Mouse (Mus musculus): ENCODE measurements at regions not wholly inside any gene's neighbourhood (a gene's known extent, or its start where the extent isn't known, plus 50 kb on each side); places are given as distances from the start of the nearest gene placed in this dataset.

- Histone ChIP-seq H3K36me3 (ENCODE audit: control insufficient read depth, insufficient read depth, low read length) (no peaks in the 10 kb centered on the region), H3K4me1 (ENCODE audit: control insufficient read depth, insufficient read depth, low read depth, low read length) (no peaks in the 10 kb centered on the region), H3K27ac (ENCODE audit: low read depth, low read length) (no peak overlapping the region), H3K9ac (ENCODE audit: low read depth, low read length) (no peak overlapping the region), H3K27me3 (replicated peaks; ENCODE audit: control insufficient read depth, insufficient read depth, low read length) (no peaks in the 10 kb centered on the region), H3K4me3 (ENCODE audit: low read length) (no peak overlapping the region), H3K4me2 (ENCODE audit: low read length) (no peak overlapping the region), H3K9me3 (ENCODE audit: control insufficient read depth, low read length) (no peaks in the 10 kb centered on the region)
- no peak for ATAC-seq
These were observed 129.5 kb downstream of the Ogfrl1 start for GRCm38 (mm10) chr1:23268062-23268461.

- Histone ChIP-seq H3K9me3 (ENCODE audit: control insufficient read depth, low read length) (no peaks in the 10 kb centered on the region), H3K4me3 (ENCODE audit: low read length) (no peak overlapping the region), H3K36me3 (ENCODE audit: control insufficient read depth, insufficient read depth, low read length) (no peaks in the 10 kb centered on the region), H3K4me2 (ENCODE audit: low read length) (no peak overlapping the region), H3K27me3 (replicated peaks; ENCODE audit: control insufficient read depth, insufficient read depth, low read length) (no peaks in the 10 kb centered on the region), H3K4me1 (ENCODE audit: control insufficient read depth, insufficient read depth, low read depth, low read length) (no peaks in the 10 kb centered on the region), H3K9ac (ENCODE audit: low read depth, low read length) (no peak overlapping the region), H3K27ac (ENCODE audit: low read depth, low read length) (no peak overlapping the region)
- no peak for ATAC-seq
- WGBS: 77% methylated on average over 3 of the region's 3 CpGs
These were observed 131.9 kb downstream of the Ogfrl1 start for GRCm38 (mm10) chr1:23265556-23266232.

GRCm38 (mm10) chr1:23264251-23264650 lies 133.3 kb downstream of the Ogfrl1 start:
- H3K36me3 ChIP-seq (ENCODE audit: control insufficient read depth, insufficient read depth, low read length): no peaks in the 10 kb centered on the region
- H3K27me3 ChIP-seq (replicated peaks; ENCODE audit: control insufficient read depth, insufficient read depth, low read length): no peaks in the 10 kb centered on the region
- 63% methylated on average over 3 of the region's 3 CpGs for WGBS
- H3K4me3 ChIP-seq (ENCODE audit: low read length): no peak overlapping the region
- no peak overlapping the region for H3K27ac ChIP-seq (ENCODE audit: low read depth, low read length)
- H3K4me2 ChIP-seq (ENCODE audit: low read length): no peak overlapping the region
- H3K4me1 ChIP-seq (ENCODE audit: control insufficient read depth, insufficient read depth, low read depth, low read length): no peaks in the 10 kb centered on the region
- H3K9ac ChIP-seq (ENCODE audit: low read depth, low read length): no peak overlapping the region
- no peak for ATAC-seq
- no peaks in the 10 kb centered on the region for H3K9me3 ChIP-seq (ENCODE audit: control insufficient read depth, low read length)

- no peaks in the 10 kb centered on the region for H3K36me3 ChIP-seq (ENCODE audit: control insufficient read depth, insufficient read depth, low read length)
- H3K4me3 ChIP-seq (ENCODE audit: low read length): no peak overlapping the region
- WGBS: 47% methylated on average over 4 of the region's 4 CpGs
- H3K27ac ChIP-seq (ENCODE audit: low read depth, low read length): no peak overlapping the region
- H3K9me3 ChIP-seq (ENCODE audit: control insufficient read depth, low read length): no peaks in the 10 kb centered on the region
- no peak overlapping the region for H3K9ac ChIP-seq (ENCODE audit: low read depth, low read length)
- peaks cover 4% of the 10 kb centered on the region for H3K4me1 ChIP-seq (ENCODE audit: control insufficient read depth, insufficient read depth, low read depth, low read length)
- no peak for ATAC-seq
- no peak overlapping the region for H3K4me2 ChIP-seq (ENCODE audit: low read length)
- H3K27me3 ChIP-seq (replicated peaks; ENCODE audit: control insufficient read depth, insufficient read depth, low read length): no peaks in the 10 kb centered on the region
These were observed 133.8 kb downstream of the Ogfrl1 start for GRCm38 (mm10) chr1:23263798-23264197.

- Histone ChIP-seq H3K9me3 (ENCODE audit: control insufficient read depth, low read length) (no peaks in the 10 kb centered on the region), H3K4me1 (ENCODE audit: control insufficient read depth, insufficient read depth, low read depth, low read length) (peaks cover 11% of the 10 kb centered on the region), H3K9ac (ENCODE audit: low read depth, low read length) (no peak overlapping the region), H3K4me3 (ENCODE audit: low read length) (no peak overlapping the region), H3K4me2 (ENCODE audit: low read length) (no peak overlapping the region), H3K27ac (ENCODE audit: low read depth, low read length) (no peak overlapping the region), H3K27me3 (replicated peaks; ENCODE audit: control insufficient read depth, insufficient read depth, low read length) (no peaks in the 10 kb centered on the region), H3K36me3 (ENCODE audit: control insufficient read depth, insufficient read depth, low read length) (no peaks in the 10 kb centered on the region)
- ATAC-seq: no peak
- WGBS: 72% methylated on average over 3 of the region's 3 CpGs
These were observed 135.9 kb downstream of the Ogfrl1 start for GRCm38 (mm10) chr1:23261652-23262051.

GRCm38 (mm10) chr1:23257306-23257895 lies 140.2 kb downstream of the Ogfrl1 start:
- Histone ChIP-seq H3K4me2 (ENCODE audit: low read length) (peak overlapping the region; percentile 86), H3K4me1 (ENCODE audit: control insufficient read depth, insufficient read depth, low read depth, low read length) (peaks cover 14% of the 10 kb centered on the region), H3K4me3 (ENCODE audit: low read length) (peak overlapping the region; percentile 79), H3K27ac (ENCODE audit: low read depth, low read length) (no peak overlapping the region), H3K27me3 (replicated peaks; ENCODE audit: control insufficient read depth, insufficient read depth, low read length) (no peaks in the 10 kb centered on the region), H3K36me3 (ENCODE audit: control insufficient read depth, insufficient read depth, low read length) (no peaks in the 10 kb centered on the region), H3K9me3 (ENCODE audit: control insufficient read depth, low read length) (no peaks in the 10 kb centered on the region), H3K9ac (ENCODE audit: low read depth, low read length) (peak overlapping the region; percentile 79)
- 19% methylated on average over 10 of the region's 10 CpGs for WGBS
- no peak for ATAC-seq

- under 1% methylated on average over 45 of the region's 45 CpGs for WGBS
- Histone ChIP-seq H3K4me1 (ENCODE audit: control insufficient read depth, insufficient read depth, low read depth, low read length) (peaks cover 14% of the 10 kb centered on the region), H3K9me3 (ENCODE audit: control insufficient read depth, low read length) (no peaks in the 10 kb centered on the region), H3K36me3 (ENCODE audit: control insufficient read depth, insufficient read depth, low read length) (no peaks in the 10 kb centered on the region), H3K27me3 (replicated peaks; ENCODE audit: control insufficient read depth, insufficient read depth, low read length) (no peaks in the 10 kb centered on the region), H3K9ac (ENCODE audit: low read depth, low read length) (peak overlapping the region; percentile 79), H3K4me2 (ENCODE audit: low read length) (peak overlapping the region; percentile 86), H3K27ac (ENCODE audit: low read depth, low read length) (peak overlapping the region; percentile 92), H3K4me3 (ENCODE audit: low read length) (peak overlapping the region; percentile 79)
- no peak for ATAC-seq
These were observed 141.0 kb downstream of the Ogfrl1 start for GRCm38 (mm10) chr1:23256630-23257001.

GRCm38 (mm10) chr1:23255925-23256629 lies 141.5 kb downstream of the Ogfrl1 start:
- H3K27ac ChIP-seq (ENCODE audit: low read depth, low read length): peak overlapping the region; percentile 92
- peak; percentile 99 for ATAC-seq
- H3K36me3 ChIP-seq (ENCODE audit: control insufficient read depth, insufficient read depth, low read length): no peaks in the 10 kb centered on the region
- WGBS: 0% methylated on average over 36 of the region's 80 CpGs
- peak overlapping the region; percentile 79 for H3K9ac ChIP-seq (ENCODE audit: low read depth, low read length)
- peak overlapping the region; percentile 86 for H3K4me2 ChIP-seq (ENCODE audit: low read length)
- H3K4me1 ChIP-seq (ENCODE audit: control insufficient read depth, insufficient read depth, low read depth, low read length): peaks cover 14% of the 10 kb centered on the region
- peak overlapping the region; percentile 79 for H3K4me3 ChIP-seq (ENCODE audit: low read length)
- H3K9me3 ChIP-seq (ENCODE audit: control insufficient read depth, low read length): no peaks in the 10 kb centered on the region
- no peaks in the 10 kb centered on the region for H3K27me3 ChIP-seq (replicated peaks; ENCODE audit: control insufficient read depth, insufficient read depth, low read length)

GRCm38 (mm10) chr1:23254235-23254634 lies 143.3 kb downstream of the Ogfrl1 start:
- Histone ChIP-seq H3K4me1 (ENCODE audit: control insufficient read depth, insufficient read depth, low read depth, low read length) (peaks cover 14% of the 10 kb centered on the region), H3K4me3 (ENCODE audit: low read length) (no peak overlapping the region), H3K9me3 (ENCODE audit: control insufficient read depth, low read length) (no peaks in the 10 kb centered on the region), H3K9ac (ENCODE audit: low read depth, low read length) (no peak overlapping the region), H3K36me3 (ENCODE audit: control insufficient read depth, insufficient read depth, low read length) (no peaks in the 10 kb centered on the region), H3K27me3 (replicated peaks; ENCODE audit: control insufficient read depth, insufficient read depth, low read length) (no peaks in the 10 kb centered on the region), H3K4me2 (ENCODE audit: low read length) (no peak overlapping the region), H3K27ac (ENCODE audit: low read depth, low read length) (no peak overlapping the region)
- ATAC-seq: no peak
- 66% methylated on average over 8 of the region's 8 CpGs for WGBS
